Mouse (Mus musculus) E14TG2a.4 (cell line): ENCODE results near the gene Prm1.

Source experiments
- CTCF ChIP-seq: conservative IDR thresholded peaks from 2 replicates; pipeline ENCODE4 v1.5.1; 2014; ENCODE audit warnings: low read length
- NANOG ChIP-seq: IDR thresholded peaks from 2 replicates; pipeline ENCODE4 v1.6.1; 2014; ENCODE audit warnings: borderline replicate concordance, low read length, mixed read lengths
- POU5F1 ChIP-seq: IDR thresholded peaks from 2 replicates; pipeline ENCODE4 v1.6.1; 2014; ENCODE audit warnings: low read length, borderline replicate concordance

GRCm38 (mm10) chr16:10787548-10788058 lies 18.0 kb downstream of the Prm1 start:
- TF ChIP-seq CTCF (no peak), NANOG (no peak), POU5F1 (no peak)
